Mouse (Mus musculus): ENCODE measurements around the gene A030014E15Rik. TPM values are rescaled to one million over a fixed set of nuclear protein-coding genes. Genes with fewer than 3 reads are reported as not detected.

Gene A030014E15Rik
- polyA plus RNA-seq, 1 experiment from 2014 or later, result not detected

Other genes starting within 250 kb of the A030014E15Rik start
- gene Mff, start 200.0 kb upstream of the A030014E15Rik start, polyA plus RNA-seq (2015; fragmentation: Nextera tagmentation; extraction: Ambion mirVana), result 199 and 208 TPM in 2 replicates
- gene Tm4sf20, start 156.5 kb upstream of the A030014E15Rik start, polyA plus RNA-seq (2015; fragmentation: Nextera tagmentation; extraction: Ambion mirVana), result 0.10 TPM in 2 replicates
- gene Gm47791, start 153.7 kb upstream of the A030014E15Rik start, polyA plus RNA-seq (2015; fragmentation: Nextera tagmentation; extraction: Ambion mirVana), result not detected in 2 replicates
- gene Agfg1, start 85.4 kb upstream of the A030014E15Rik start, polyA plus RNA-seq (2015; fragmentation: Nextera tagmentation; extraction: Ambion mirVana), result 32.1 and 32.3 TPM in 2 replicates
- gene A030005L19Rik, start 11.6 kb upstream of the A030014E15Rik start, polyA plus RNA-seq (2015; fragmentation: Nextera tagmentation; extraction: Ambion mirVana), result 0.19 TPM in 1 of 2 replicates, not detected in the other
- gene Gm6217, start 6.5 kb downstream of the A030014E15Rik start, polyA plus RNA-seq (2015; fragmentation: Nextera tagmentation; extraction: Ambion mirVana), result not detected in 2 replicates
- not detected in 2 replicates for gene A030003K21Rik, start 18.5 kb downstream of the A030014E15Rik start, polyA plus RNA-seq (2015; fragmentation: Nextera tagmentation; extraction: Ambion mirVana)
- not detected in 2 replicates for gene Gm7544, start 31.1 kb downstream of the A030014E15Rik start, polyA plus RNA-seq (2015; fragmentation: Nextera tagmentation; extraction: Ambion mirVana)
- gene Gm47955, start 35.4 kb downstream of the A030014E15Rik start, polyA plus RNA-seq (2015; fragmentation: Nextera tagmentation; extraction: Ambion mirVana), result not detected in 2 replicates
- gene Gm47959, start 75.6 kb downstream of the A030014E15Rik start, polyA plus RNA-seq (2015; fragmentation: Nextera tagmentation; extraction: Ambion mirVana), result not detected in 2 replicates
- 0.59 and 0.65 TPM in 2 replicates for gene Slc19a3, start 113.5 kb downstream of the A030014E15Rik start, polyA plus RNA-seq (2015; fragmentation: Nextera tagmentation; extraction: Ambion mirVana)
- gene Krtap28-10, start 117.6 kb downstream of the A030014E15Rik start, polyA plus RNA-seq (2015; fragmentation: Nextera tagmentation; extraction: Ambion mirVana), result not detected in 2 replicates
- not detected in 2 replicates for gene Gm47969, start 120.0 kb downstream of the A030014E15Rik start, polyA plus RNA-seq (2015; fragmentation: Nextera tagmentation; extraction: Ambion mirVana)
- gene A030005K14Rik, start 134.5 kb downstream of the A030014E15Rik start, polyA plus RNA-seq (2015; fragmentation: Nextera tagmentation; extraction: Ambion mirVana), result not detected in 2 replicates
- gene Krtap28-13, start 136.0 kb downstream of the A030014E15Rik start, polyA plus RNA-seq (2015; fragmentation: Nextera tagmentation; extraction: Ambion mirVana), result not detected in 2 replicates
- gene Ccl20, start 191.8 kb downstream of the A030014E15Rik start, polyA plus RNA-seq (2015; fragmentation: Nextera tagmentation; extraction: Ambion mirVana), result not detected in 2 replicates
- 0.36 and 0.78 TPM in 2 replicates for gene Daw1, start 234.8 kb downstream of the A030014E15Rik start, polyA plus RNA-seq (2015; fragmentation: Nextera tagmentation; extraction: Ambion mirVana)